Mouse (Mus musculus) urinary bladder, postnatal 10 days (tissue): Measurements from ENCODE around the gene Zfp384.

Source experiments
- DNase-seq: peaks from one replicate; pipeline ENCODE4 v3.0.0; 2022; ENCODE audit warnings: low spot score

The Zfp384 gene

DNA sequence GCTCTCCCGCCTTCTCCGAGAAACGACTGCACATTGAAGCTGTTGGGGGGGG, at the start of gene Zfp384:
TSS of gene Zfp384 (plus strand) at position 17 of the 52 bp plus-strand sequence.
- DNase-seq: no peak

DNA sequence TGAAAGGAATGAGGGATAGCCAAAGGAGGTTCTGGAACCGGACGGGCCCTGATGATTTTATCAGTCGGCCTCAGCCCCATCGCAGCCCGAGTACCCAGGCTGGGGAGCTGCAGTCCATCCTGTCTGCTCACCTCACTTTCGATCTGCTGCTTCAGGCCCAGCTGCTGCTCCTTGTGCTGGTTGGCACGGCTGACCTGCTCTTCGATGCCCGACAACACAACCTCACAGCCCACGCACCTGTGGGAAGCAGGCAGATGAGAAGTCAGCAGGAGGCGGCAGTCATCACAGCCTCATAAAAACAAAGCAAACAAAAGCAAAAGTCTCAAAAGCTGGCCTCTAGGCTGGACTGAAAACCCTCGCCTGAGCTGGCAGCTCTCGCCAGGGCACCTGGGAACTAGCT, 49.0 kb upstream of the Zfp384 start:
- no peak for DNase-seq

DNA sequence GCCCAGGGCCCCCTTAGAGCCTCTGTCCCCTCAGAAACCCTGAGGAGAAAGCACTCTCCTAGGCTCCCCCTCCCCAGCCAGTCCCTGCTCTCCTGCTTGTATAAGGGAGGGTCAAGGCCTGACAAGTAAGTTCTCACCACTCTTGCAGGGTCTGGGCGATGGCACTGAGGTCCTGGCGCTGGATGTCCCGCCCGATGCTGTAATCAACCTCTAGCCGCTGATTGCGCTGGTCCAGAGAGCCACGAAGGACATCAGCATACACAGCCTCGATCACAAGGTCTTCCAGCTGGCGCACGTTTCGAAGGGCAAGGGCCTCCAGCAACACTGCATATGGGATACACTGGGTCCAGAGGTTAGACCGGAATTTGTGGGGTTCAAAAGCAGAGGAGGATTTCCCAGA, 47.9 kb upstream of the Zfp384 start:
- DNase-seq: no peak

GRCm38 (mm10) chr6:124964638-124965037, 44.3 kb upstream of the Zfp384 start:
- DNase-seq: no peak

- DNase-seq: peak; percentile 81
Measured at GRCm38 (mm10) chr6:124965088-124965719, 43.7 kb upstream of the Zfp384 start, which contains the start of gene Cops7a. Gene Cops7a, minus strand, starts transcription at chr6:124965538.

- no peak for DNase-seq
Measured at GRCm38 (mm10) chr6:124965747-124966146, 43.2 kb upstream of the Zfp384 start.

DNA sequence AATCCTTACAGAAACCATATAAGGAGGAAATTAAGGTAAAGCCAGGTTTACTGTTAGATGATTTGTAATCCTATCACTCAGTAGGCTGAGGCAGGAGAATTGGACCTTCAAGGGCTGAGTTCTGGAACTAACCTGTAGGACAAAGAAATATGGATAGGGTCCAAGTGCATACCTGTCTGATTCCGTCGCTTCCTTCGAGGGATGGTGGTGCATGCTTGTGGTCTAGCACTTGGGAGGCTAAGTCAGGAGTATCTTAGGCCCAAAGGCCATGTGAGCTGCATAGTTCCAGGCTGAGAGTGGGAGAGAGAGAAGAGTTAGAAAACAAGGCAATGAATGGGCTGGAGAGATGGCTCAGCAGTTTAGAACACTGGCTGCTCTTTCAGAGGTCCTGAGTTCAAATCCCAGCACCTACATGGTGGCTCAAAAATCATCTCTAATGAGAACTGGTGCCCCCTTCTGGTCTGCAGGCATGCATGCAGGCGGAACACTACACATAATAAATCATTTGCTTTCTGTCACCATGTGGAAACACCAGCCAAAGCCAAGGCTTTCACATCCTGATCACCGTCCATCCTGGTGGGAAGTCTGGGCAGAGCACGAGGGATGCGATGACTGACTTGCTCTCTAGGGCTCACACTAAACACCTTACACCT, 42.4 kb upstream of the Zfp384 start:
- no peak for DNase-seq

GRCm38 (mm10) chr6:124967766-124968165, 41.2 kb upstream of the Zfp384 start:
- DNase-seq: no peak

- DNase-seq: no peak
Measured at GRCm38 (mm10) chr6:124992241-124992640, 16.7 kb upstream of the Zfp384 start.

DNA sequence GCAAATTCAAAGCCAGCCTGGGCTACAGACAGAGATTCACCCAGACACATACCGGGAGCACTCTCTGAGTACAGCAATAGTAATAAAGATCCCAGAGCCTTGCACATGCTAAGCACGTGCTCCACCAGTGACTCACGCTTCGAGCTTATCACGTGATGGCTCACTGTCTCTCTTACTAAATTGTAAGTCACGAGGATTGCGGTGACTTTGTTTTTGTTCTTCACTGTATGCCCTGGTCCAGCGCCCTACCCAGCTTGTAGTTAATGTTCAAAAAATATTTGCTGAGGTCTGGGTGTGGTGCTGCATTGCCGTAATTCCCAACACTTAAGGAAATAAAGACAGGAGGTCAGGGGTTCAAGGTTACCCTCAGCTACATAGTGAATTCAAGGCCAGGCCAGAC, 15.6 kb upstream of the Zfp384 start:
- DNase-seq: no peak

DNA sequence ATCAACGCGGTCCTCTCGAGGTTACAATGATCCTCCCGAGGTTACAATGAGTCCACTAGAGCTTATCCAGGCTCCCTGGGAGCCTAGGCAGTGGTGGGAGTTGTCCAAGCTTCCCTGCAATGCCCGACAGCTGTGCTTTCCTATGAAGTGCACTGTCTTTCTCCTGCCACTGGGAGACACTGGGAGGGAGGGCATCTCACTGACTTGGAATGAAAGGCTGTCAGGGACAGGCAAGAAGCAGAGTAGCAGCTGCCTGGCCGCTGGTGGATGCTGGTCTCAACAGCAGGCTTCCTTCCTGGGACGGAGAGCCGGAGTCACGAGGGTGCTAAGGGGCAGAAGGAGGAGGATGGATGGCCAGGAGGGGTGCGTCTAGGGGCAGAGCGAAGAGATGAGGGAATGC, 15.1 kb upstream of the Zfp384 start:
- DNase-seq: no peak

DNA sequence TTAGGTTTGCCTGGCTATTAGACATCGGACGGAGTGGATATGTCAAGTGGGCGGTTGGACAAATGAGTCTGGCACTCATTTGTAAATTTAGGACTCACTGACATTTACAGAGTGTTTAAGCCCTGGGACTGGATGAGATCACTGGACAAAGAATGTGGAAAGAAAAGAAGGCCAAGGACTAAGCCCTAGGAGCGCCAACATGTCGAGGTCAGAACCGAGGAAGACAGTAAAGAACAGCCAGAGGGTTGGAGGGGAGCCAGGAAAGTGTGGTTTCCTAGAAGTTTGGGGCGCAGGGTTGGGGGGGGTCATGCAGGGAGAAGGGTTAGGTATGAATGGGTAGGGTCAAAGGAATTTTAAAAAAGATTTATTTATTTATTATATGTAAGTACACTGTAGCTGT, 13.7 kb upstream of the Zfp384 start:
- DNase-seq: no peak

DNA sequence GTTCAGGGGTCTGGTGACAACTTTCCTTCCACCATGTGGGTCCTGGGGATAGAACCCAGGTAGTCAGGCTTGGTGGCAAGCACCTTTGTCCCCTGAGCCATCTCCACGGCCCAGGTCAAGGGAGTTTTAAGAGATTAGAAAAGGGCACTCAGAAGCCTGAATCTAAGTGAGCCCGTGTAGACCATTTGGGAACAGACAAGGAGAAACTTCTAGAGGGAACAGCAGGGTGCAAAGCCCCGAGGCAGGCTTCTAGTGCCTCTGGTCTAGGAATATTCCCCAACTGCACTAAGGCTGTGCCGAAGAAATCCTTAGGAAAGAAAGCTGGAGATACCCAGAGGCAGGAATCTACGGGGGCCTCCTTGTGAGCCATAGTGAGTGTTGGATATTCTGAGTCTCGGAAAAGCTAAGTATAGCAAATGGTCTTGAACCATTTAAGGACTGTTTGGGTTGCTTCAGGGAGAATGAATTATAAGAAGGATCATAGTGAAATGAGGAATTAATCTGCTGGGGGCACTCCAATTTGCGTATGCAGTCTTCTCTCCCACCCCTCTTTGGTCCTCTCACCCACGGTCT, 13.0 kb upstream of the Zfp384 start:
- DNase-seq: no peak

DNA sequence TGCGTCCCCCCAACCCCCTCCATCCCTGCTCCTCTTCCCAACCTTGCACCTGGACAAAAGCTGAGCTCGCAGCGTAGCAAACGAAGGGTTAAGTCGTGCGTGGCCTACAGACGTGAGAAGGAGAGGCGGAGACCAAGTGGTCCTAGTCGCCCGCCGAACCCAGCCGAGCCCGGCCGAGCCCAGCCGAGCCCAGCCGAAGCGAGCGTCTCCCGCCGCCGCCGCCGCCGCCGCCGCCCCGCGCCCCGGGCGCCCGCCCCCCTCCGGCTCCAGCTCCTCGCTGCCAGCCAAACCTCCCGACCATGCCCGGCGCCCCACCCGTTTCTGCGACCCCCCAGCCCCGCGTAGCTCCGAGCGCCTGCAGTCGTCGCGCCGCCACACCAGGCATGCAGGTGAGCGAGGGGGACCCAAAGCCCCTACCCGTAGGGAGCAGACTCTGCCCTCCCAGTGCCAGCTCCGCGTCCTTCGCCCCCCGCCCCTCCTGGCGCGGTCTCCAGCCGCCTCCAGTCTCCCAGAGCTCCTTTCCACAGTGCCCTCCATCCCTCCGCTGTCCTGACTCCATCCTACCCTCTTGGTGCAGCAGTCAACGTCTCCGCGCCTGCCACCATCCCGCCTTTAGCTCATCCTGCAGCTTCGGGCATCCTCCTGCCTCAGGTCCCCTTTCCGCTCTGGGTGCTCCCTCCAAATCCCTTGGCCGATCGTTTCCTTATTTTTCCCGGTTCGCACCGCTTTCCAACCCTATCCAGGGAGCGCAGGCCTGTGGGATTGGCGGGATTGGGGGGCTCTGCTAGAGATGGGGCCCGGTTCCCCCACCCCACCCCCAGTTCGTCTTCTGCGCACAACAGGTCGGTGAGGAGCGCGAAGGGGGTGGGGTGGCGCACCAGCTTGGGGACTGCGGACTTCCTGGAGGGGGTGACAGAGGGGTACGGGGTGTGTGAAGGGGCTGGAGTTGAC, 12.1 kb upstream of the Zfp384 start, which contains the start of gene Pianp:
TSS of gene Pianp (plus strand) at position 144 of the 951 bp plus-strand sequence.
- peak; percentile 60 for DNase-seq

DNA sequence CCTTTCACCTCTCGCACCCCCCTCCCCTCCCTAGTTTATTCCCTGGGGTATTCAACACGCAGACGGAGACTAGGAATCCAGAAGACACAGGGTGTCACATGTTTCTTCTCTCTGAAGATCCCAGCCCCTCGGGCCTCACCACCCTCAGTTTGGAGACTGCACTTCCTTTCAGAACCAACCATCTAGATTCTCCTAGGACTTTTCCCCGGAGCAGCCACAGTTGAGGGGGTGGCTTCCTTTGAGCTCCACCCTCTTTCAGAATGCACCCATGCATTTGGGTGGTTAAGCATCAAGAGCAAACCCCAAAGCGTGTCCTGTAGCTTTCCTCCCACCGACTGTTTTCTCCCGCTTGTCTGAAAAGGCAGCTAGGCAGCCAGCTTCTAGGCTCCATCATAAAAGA, 10.9 kb upstream of the Zfp384 start:
- DNase-seq: no peak

DNA sequence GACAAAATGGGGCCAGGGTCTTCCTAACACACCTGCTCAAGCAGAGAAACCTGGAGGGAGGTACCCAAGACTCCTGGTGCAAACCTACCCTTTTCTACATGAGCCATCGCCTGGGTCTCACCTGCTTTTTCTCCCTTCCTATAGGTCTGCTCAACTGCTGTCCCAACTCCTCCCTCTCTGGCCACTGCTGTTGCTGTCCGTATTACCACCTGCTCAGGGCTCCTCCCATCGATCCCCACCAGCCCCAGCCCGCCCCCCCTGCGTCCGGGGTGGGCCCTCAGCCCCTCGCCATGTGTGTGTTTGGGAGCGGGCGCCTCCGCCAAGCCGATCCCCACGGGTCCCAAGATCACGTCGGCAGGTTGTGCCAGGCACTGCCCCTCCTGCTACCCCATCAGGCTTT, 9.9 kb upstream of the Zfp384 start:
- no peak for DNase-seq

- DNase-seq: no peak
Measured at GRCm38 (mm10) chr6:124999546-124999945, 9.4 kb upstream of the Zfp384 start.

DNA sequence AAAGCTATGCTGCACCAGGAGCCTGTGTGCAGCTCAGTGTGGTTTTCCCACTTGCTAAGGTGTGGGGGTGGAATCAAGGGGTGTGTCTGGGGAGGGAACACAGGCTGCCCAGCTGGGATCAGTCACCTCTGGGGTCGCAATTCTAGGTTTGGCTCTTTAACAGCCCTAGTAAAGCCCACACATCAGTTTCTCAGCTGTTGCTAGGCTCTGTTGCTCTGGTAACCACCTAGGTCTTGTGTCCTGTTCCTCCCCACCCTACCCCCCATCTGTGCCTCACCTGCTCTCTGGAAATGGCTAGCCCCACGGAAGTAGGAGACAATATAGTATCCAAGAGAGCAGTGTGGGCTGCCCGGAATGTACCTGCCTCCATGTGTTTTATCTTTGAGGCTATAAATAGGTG, 5.2 kb upstream of the Zfp384 start:
- DNase-seq: no peak

- no peak for DNase-seq
Measured at GRCm38 (mm10) chr6:125005086-125005485, 3.9 kb upstream of the Zfp384 start.

DNA sequence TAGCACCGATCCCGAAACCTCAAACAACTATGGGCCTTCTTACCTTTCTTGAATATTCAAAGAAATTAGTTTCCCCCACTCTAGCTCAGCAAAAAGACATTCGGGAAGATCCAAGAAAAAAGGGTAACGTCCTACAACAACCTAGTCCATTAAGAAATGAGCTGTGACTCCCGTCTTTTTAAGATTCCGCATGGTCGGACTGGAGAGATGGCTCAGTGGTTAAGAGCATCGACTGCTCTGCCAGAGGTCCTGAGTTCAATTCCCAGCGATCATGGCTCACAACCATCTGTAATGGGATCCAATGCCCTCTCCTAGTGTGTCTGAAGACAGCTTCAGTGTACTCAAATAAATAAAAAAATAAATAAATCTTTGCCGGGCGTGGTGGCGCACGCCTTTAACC, 885 bp upstream of the Zfp384 start:
- no peak for DNase-seq

DNA sequence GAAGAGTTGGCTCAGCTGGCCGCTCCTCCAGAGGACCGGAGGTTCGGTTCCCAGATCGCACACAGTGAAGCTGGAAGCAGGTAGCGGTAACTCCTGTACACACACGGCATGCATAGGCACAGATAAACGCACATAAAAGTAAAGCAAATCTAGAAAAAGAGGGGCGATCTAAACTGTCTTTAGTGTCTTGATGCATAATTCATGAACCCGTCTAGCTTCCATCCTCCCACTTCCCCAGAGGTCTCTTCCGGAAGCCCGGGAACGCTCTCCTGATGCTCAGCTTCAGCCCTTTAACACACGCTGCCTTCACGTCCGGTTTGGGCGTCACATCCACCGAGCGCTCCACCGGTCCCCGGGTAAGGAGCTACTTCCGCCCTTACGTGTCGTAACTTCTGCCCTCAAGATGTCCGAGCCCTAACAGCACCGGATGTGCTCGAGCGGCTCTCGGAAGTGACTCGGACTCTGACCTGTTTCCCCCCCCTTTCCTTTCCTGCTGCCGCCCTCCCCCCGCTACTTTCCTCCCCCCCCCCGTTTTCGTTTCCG, 288 bp upstream of the Zfp384 start:
- DNase-seq: peak; percentile 89

DNA sequence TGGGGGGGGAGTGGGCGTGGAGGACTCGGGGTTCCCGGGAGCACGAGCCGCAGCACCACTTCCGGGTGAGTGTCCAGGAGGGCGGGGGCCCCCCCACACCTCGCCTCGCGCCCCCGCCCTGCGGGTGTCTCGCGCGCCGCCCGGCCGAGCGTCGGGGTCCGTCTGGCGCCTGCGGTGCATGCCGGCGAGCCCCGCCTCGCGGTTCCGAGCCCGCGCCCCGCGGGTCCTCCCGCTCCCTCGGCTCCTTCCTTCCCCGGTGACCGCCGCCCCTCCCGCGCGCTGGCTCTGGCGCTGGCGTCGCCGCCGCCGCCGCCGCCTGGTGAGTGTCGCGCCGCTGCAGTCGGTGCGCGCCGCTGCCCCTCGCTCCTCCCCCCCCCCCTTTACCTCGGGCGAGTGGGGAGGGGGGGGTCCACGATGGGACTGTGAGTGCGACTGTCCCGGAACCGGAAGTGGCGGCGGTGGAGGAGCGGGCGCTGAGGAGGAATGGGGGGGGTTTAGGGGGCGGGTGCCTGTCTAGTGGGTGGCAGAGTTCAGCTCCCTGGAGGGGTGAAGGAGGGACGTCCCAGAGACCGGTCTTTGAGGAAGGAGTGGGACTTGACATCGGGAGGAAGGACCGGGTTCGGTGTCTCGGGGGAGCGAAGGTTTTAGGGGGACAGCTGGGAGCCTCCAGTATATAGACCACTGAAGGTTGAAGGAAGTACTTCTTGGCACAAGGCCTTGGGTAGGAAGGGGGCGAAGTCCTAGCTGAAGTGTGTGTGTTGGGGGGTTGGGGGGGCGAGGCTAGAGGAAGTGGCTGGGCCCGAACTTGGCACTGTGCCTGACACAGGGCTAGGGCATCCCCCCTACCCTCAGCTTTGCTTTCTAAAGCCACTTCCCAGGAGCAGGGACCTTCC, 482 bp downstream of the Zfp384 start:
- no peak for DNase-seq
